In genomic region chr6:93648581-93649230, GRCm38 (mm10) we compare ENCODE assay signal across 10 mouse cellular contexts.
A peak's percentile ranks its signal among the peaks of the same experiment; 100 is the strongest.
DNase-seq lines count a peak whose midpoint lies in the region; ATAC-seq lines count a peak whose summit lies in the region.
"Had no signal": no experiment of that assay in that cellular context is flagged by ENCODE, and none has a peak within 500 bp of the region (broad histone marks: within the 10 kb centered on the region; RNA-seq: fewer than 3 reads in every experiment).

No protein-coding gene starts in this region.

- H3K9ac ChIP-seq in liver, embryonic 11.5 days (ENCODE audit: low read depth, low read length), result no peak overlapping the region
- H3K9ac ChIP-seq in neural tube, embryonic 15.5 days (replicated peaks), result no peak overlapping the region
- H3K9ac ChIP-seq: forebrain, embryonic 12.5 days; limb, embryonic 13.5 days had no signal

- no peak overlapping the region for H3K4me3 ChIP-seq in liver, embryonic 11.5 days (ENCODE audit: low read depth, low read length)
- H3K4me3 ChIP-seq in embryonic facial prominence, embryonic 10.5 days, result no peak overlapping the region
- H3K4me3 ChIP-seq in neural tube, embryonic 15.5 days (replicated peaks), result no peak overlapping the region
- H3K4me3 ChIP-seq: forebrain, embryonic 12.5 days; limb, embryonic 13.5 days had no signal

- ATAC-seq in liver, embryonic 11.5 days (replicated peaks; ENCODE audit: low FRiP score), result no peak
- no peak for ATAC-seq in neural tube, embryonic 15.5 days (ENCODE audit: low FRiP score)

- H3K27me3 ChIP-seq in liver, embryonic 11.5 days (replicated peaks; ENCODE audit: control insufficient read depth, insufficient read depth, low read length), result no peaks in the 10 kb centered on the region
- no peaks in the 10 kb centered on the region for H3K27me3 ChIP-seq in embryonic facial prominence, embryonic 10.5 days (replicated peaks; ENCODE audit: low read depth, poor library complexity, severe bottlenecking)
- no peaks in the 10 kb centered on the region for H3K27me3 ChIP-seq in neural tube, embryonic 15.5 days (replicated peaks)
- H3K27me3 ChIP-seq: forebrain, embryonic 12.5 days; limb, embryonic 13.5 days had no signal

- no peaks in the 10 kb centered on the region for H3K4me1 ChIP-seq in liver, embryonic 11.5 days (replicated peaks; ENCODE audit: control insufficient read depth, insufficient read depth, low read length)
- H3K4me1 ChIP-seq in embryonic facial prominence, embryonic 10.5 days, result peaks cover 11% of the 10 kb centered on the region
- H3K4me1 ChIP-seq in neural tube, embryonic 15.5 days, result no peaks in the 10 kb centered on the region
- H3K4me1 ChIP-seq: forebrain, embryonic 12.5 days had no signal

- no peak overlapping the region for H3K27ac ChIP-seq in liver, embryonic 11.5 days (ENCODE audit: low read depth, low read length)
- H3K27ac ChIP-seq in embryonic facial prominence, embryonic 10.5 days (replicated peaks), result no peak overlapping the region
- H3K27ac ChIP-seq in neural tube, embryonic 15.5 days (replicated peaks), result no peak overlapping the region
- H3K27ac ChIP-seq: forebrain, embryonic 12.5 days; limb, embryonic 13.5 days had no signal

- 68% methylated on average over 8 of the region's 8 CpGs for WGBS in liver, embryonic 11.5 days
- 68% methylated on average over 8 of the region's 8 CpGs for WGBS in embryonic facial prominence, embryonic 10.5 days
- 85% methylated on average over 8 of the region's 8 CpGs for WGBS in neural tube, embryonic 15.5 days

- no peaks in the 10 kb centered on the region for H3K36me3 ChIP-seq in liver, embryonic 11.5 days (ENCODE audit: control insufficient read depth, insufficient read depth, low read length)
- no peaks in the 10 kb centered on the region for H3K36me3 ChIP-seq in embryonic facial prominence, embryonic 10.5 days (replicated peaks)
- no peaks in the 10 kb centered on the region for H3K36me3 ChIP-seq in neural tube, embryonic 15.5 days
- H3K36me3 ChIP-seq: forebrain, embryonic 12.5 days; limb, embryonic 13.5 days had no signal

- no peak overlapping the region for H3K4me2 ChIP-seq in liver, embryonic 11.5 days
- no peak overlapping the region for H3K4me2 ChIP-seq in neural tube, embryonic 15.5 days
- H3K4me2 ChIP-seq: forebrain, embryonic 12.5 days; limb, embryonic 13.5 days had no signal

- no peaks in the 10 kb centered on the region for H3K9me3 ChIP-seq in liver, embryonic 11.5 days (ENCODE audit: control insufficient read depth, low read length)
- H3K9me3 ChIP-seq in embryonic facial prominence, embryonic 10.5 days, result no peaks in the 10 kb centered on the region
- H3K9me3 ChIP-seq in neural tube, embryonic 15.5 days (replicated peaks), result no peaks in the 10 kb centered on the region
- H3K9me3 ChIP-seq: forebrain, embryonic 12.5 days; limb, embryonic 13.5 days had no signal

- peak; percentile 5 for DNase-seq in liver
- no peak for DNase-seq in liver, embryonic 11.5 days (ENCODE audit: low spot score)
- DNase-seq in embryonic facial prominence, embryonic 10.5 days (ENCODE audit: low spot score), result peak; percentile 21
- peak; percentile 72 for DNase-seq in heart, postnatal 4 days
- peak; percentile 45 for DNase-seq in ovary, postnatal 14 days (ENCODE audit: low spot score)
- no peak for DNase-seq in retina, postnatal 1 day
- no peak for DNase-seq in thymus, postnatal 36 days

Comparison
In these comparisons a context has a peak if more than half of its experiments do, and no peak if none do; other contexts are left out.
1. DNase-seq: peak in liver (single experiment), embryonic facial prominence, embryonic 10.5 days (single experiment), heart, postnatal 4 days (single experiment) and ovary, postnatal 14 days (single experiment); none in liver, embryonic 11.5 days (single experiment), retina, postnatal 1 day (single experiment) and thymus, postnatal 36 days (0 of 2).